Mouse (Mus musculus) lung, adult 18-20 months (tissue): ENCODE measurements around the gene Isoc2b.
"Not testable (repeated sequence)": the region's sequence is repeated elsewhere in the genome, so short reads cannot be mapped to it uniquely, and the experiment has no call there.

Experiments
- DNase-seq, 2 experiments: peaks; one replicate each; pipeline ENCODE4 v3.0.0; 2022; ENCODE audit warnings: mixed read lengths in 2 of 2

The Isoc2b gene

GRCm38 (mm10) chr7:4830476-4830875 is 39.6 kb downstream of the Isoc2b start:
- DNase-seq, result no peak

DNA sequence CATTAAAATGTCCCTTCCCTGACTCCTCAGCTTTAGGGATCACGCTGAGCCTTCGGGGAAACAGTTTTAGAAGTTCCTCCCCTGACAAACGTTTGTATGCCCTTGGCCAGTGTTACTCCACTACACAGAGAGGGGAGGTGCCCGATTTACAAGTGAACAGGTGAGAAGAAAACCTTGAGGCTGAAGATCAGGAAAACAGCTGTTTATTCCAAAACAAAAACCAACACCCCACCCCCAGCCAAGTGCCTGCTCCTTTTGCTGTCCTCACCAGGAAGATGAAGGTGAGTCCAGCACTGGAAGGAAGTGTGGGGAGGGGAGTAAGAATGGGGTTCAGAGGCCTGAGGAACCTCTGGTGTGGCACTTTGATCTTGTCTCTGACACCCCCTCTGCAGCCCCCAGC is 44.7 kb downstream of the Isoc2b start:
- DNase-seq, result no peak

GRCm38 (mm10) chr7:4822162-4822907 is 47.7 kb downstream of the Isoc2b start:
- peak; percentile 32 to 42 for DNase-seq

GRCm38 (mm10) chr7:4821690-4822089 is 48.4 kb downstream of the Isoc2b start:
- no peak for DNase-seq

DNA sequence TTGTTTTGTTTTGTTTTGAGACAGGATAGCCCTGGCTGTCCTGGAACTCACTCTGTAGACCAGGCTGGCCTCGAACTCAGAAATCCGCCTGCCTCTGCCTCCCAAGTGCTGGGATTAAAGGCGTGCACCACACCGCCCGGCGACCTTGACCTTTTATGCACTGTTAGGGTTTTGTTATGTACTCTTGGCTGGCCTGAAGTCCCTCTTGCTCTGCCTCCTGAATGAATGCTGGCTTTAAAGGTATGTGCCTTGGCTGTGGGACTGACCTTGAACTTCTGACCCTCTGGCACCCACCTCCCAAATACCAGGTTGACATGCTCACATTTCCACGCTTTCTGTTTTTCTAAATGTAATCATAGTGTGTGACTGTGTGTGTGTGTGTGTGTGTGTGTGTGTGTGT is 49.1 kb downstream of the Isoc2b start:
- not testable (repeated sequence) for DNase-seq

DNA sequence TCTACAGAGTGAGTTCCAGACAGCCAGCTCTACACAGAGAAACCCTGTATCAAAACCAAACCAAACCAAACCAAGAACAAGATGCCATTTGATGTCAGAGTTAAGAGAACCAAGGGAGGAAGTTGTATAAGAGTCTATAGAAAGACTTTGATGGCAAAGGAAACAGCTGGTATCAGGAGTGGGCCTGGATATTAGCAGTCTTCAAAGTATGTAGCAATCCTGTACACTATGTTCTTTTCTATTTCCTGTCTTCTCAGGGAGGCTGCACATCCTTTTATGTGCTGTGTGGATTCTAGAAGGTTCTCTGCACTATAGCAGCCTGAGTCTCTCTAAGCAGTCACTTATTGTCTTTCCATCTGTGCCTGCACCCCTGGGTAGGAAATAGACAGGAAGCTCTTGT is 53.5 kb downstream of the Isoc2b start:
- DNase-seq, result no peak

DNA sequence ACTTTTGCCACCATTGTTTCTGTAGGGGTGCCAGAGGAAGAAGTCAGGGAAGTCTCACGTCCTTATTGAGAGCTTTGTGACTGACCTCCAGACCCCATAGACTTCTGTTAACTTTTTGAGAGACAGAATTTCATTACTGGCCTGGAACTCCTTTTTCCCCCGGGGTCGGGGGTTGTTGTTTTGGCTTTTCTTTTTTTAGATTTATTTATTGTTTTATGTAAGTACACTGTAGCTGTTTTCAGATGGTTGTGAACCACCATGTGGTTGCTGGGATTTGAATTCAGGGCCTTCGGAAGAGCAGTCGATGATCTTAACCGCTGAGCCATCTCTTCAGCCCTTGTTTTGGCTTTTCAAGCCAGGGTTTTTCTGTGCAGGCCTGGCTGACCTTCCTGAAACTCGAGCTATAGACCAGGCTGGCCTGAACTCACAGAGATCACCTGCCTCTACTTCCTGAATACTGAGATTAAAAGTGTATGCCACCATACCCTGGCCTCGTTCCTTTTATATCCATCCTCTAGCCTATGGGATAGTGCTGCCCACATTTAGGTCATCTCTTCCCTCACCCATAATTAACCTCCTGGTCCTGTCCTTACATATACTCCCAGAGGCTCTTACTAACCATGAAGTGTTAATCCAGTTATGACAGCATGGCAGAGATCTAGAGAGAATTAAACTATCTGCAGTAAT is 56.8 kb downstream of the Isoc2b start:
- DNase-seq, result no peak

DNA sequence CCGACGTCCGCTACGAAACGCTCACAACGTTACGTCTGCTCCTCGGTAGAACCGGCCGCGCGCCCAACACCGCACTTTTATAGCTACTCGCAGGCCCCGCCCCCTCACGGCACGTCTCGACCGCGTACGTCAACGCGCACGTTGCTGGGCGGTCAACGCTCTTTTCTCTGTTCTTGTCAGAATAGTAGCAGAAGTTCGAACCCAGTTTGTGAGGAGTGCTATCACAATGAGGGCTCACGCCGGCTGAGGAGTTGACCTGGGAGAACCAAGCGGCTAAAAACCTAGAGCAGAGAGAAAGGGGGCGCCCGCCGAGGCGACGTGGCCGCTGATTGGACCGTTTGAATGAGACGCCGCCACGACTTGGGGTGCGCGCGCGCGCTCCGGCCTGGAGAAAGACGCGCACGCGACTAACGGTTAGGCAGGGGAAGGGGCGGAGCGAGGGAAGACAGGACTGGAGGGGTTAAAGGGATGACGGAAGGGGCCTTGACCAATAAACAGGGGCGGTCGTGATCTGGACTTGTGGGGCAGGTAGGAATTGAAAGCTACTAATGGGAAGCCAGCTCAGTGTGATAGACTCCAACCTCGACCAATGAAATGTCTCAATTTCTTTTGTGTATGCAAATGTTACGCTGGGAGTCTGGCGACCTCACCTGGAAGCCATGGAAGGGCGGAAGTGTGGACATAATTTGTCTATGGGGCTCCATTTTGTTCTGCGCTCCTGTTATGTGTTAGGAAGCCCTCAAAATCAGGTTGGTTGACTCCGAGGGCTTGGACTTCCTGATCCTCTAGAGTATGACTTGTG is 57.6 kb downstream of the Isoc2b start, which contains the start of gene Ube2s:
Gene Ube2s (minus strand): TSS at position 288 of the 802 bp plus-strand sequence.
- peak; percentile 99 for DNase-seq

DNA sequence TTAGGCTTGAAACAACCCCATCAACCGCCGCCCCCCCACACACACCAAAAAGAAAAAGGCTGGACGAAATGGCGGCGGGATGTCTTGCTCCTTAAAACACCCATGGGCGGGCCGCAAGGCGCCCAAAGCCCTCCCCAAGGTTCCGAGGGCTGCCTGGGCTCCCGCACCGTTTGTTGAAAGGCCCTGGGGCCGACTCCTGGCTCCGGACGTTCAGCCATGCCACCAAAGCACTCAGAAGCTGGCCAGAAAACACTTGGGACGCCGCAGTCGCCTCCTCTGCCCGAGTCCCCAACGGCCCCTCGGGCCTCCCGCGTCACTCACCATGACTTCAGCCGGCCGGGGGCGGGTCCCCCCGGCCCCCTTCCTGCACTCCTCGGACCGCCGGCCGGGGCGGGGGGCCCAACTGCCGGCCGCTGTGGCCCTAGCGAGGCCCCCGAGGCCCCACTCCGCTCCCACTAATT is 58.2 kb downstream of the Isoc2b start:
- DNase-seq, result peak in 1 of 2 experiments; percentile 27

DNA sequence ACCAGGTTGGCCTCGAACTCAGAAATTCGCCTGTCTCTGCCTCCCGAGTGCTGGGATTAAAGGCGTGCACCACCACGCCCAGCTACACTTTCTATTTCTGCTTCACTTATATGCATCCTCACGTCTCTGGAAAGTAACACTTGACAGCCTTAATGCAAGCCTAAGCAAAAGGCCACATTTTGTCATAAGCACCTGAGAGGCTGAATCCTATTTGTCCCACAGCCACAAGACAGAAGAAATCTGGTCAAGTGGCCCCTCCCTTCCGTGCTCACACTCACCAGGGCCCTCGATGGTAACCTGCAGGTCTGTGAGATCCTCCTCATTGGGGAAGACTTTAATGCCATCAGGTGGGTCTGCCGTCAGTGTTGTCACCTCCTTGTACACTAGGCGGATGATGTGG is 58.9 kb downstream of the Isoc2b start:
- not testable (repeated sequence) for DNase-seq

DNA sequence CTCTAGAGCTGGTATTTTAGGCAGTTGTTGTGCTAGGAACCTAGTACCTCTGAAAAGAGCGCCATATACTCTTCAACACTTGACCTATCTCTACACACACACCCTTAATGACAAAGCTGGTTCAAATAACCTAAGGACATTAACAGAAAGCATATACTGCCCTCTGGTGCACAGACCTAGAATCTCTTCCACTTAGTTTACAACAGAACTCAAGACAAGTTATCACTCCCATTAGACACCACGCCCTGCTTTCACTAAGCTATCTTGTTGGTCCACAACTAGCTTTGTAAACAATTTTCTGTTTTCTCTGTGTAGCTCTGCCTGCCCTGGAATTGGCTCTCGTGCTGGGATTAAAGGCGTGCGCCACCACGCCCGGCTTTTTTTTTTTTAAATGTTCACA is 63.3 kb downstream of the Isoc2b start:
- DNase-seq, result peak in 1 of 2 experiments; percentile 48

- DNase-seq, result no peak
Measured at GRCm38 (mm10) chr7:4802247-4802646, 67.8 kb downstream of the Isoc2b start.

DNA sequence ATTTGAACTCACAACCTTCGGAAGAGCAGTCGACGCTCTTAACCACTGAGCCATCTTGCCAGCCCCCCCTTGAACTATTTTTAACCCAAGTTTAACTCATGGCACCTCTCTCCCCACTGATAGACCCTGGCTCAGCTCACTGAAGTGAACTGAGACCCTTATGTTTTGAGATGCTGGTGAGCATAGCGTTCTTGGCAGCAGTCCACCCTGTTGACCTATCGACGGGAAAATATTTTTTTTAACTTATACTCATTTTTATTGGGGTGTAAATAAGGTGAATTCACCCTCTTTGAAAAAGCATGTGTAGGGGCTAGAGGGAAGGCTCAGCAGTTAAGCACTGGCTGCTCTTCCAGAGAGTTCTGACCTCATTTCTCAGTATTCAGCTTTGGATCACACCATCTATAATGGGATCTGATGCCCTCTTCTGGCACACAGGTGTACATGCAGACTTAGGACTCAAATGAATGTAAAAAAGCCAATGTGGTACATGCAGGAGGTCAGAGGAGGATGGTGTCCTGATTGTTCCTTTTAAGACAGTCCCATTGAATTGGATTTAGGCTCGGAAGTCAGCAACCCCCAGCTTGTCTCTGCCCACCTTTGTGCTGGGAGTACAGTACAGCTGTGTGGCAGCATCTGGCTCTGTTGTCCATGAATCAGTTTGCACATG is 74.2 kb downstream of the Isoc2b start:
- DNase-seq, result no peak
